26 mouse cellular contexts compared by ENCODE assay signal in genomic region chr1:190165511-190165910, GRCm38 (mm10). TPM values are rescaled to one million over a fixed set of nuclear protein-coding genes. Genes with fewer than 3 reads are reported as not detected.
DNase-seq lines count a peak whose midpoint lies in the region; ATAC-seq and TF ChIP-seq lines count a peak whose summit lies in the region.
"Had no signal": no experiment of that assay in that cellular context is flagged by ENCODE, and none has a peak within 500 bp of the region (broad histone marks: within the 10 kb centered on the region; RNA-seq: fewer than 3 reads in every experiment).

No protein-coding gene starts in this region.

- H3K4me1 ChIP-seq in forebrain, embryonic 12.5 days: peaks cover 35% of the 10 kb centered on the region
- peaks cover 34% of the 10 kb centered on the region for H3K4me1 ChIP-seq in forebrain, embryonic 13.5 days
- H3K4me1 ChIP-seq in hindbrain, embryonic 15.5 days (replicated peaks): peaks cover 34% of the 10 kb centered on the region
- H3K4me1 ChIP-seq in hindbrain, postnatal 0 days (ENCODE audit: insufficient read depth, low read length): peaks cover 6% of the 10 kb centered on the region; the same call in 1 of the 2 replicates
- H3K4me1 ChIP-seq in neural tube, embryonic 12.5 days: peaks cover 20% of the 10 kb centered on the region

- intact Hi-C loops in left cerebral cortex, postnatal 25 days (cut with DNase I): no loop called here

- no peak overlapping the region for H3K9ac ChIP-seq in forebrain, embryonic 12.5 days
- H3K9ac ChIP-seq in forebrain, embryonic 13.5 days: no peak overlapping the region
- H3K9ac ChIP-seq in hindbrain, embryonic 15.5 days: no peak overlapping the region
- H3K9ac ChIP-seq in hindbrain, postnatal 0 days (replicated peaks; ENCODE audit: low read length): no peak overlapping the region
- H3K9ac ChIP-seq in neural tube, embryonic 12.5 days: no peak overlapping the region
- H3K9ac ChIP-seq: limb, embryonic 13.5 days; liver, embryonic 12.5 days had no signal

- DNase-seq in hindbrain, postnatal 0 days (ENCODE audit: low spot score): no peak
- DNase-seq in neural tube, embryonic 10.5 days (ENCODE audit: extremely low spot score, low spot score): no peak
- no peak for DNase-seq in left cerebral cortex, postnatal 25 days (ENCODE audit: low spot score in 2 of 2)
- DNase-seq: adrenal gland, adult 2 months; B cell, adult 2 months; cerebellum, adult 11-12 months; cerebellum, postnatal 25 days; heart, postnatal 14 days; kidney, adult 9 months; kidney, postnatal 14 days; lung, adult 18-20 months; lung, postnatal 10 days; thymus, adult 18-20 months; thymus, postnatal 36 days had no signal

- no peaks in the 10 kb centered on the region for H3K9me3 ChIP-seq in forebrain, embryonic 12.5 days
- H3K9me3 ChIP-seq in forebrain, embryonic 13.5 days (replicated peaks): no peaks in the 10 kb centered on the region
- H3K9me3 ChIP-seq in hindbrain, embryonic 15.5 days: no peaks in the 10 kb centered on the region
- H3K9me3 ChIP-seq in hindbrain, postnatal 0 days (ENCODE audit: low read length): no peaks in the 10 kb centered on the region
- H3K9me3 ChIP-seq in neural tube, embryonic 12.5 days: no peaks in the 10 kb centered on the region
- H3K9me3 ChIP-seq: limb, embryonic 13.5 days; liver, embryonic 12.5 days had no signal

- 13% methylated on average over 4 of the region's 4 CpGs for WGBS in forebrain, embryonic 12.5 days
- 20% methylated on average over 4 of the region's 4 CpGs for WGBS in forebrain, embryonic 13.5 days
- WGBS in hindbrain, embryonic 15.5 days: 28% methylated on average over 4 of the region's 4 CpGs
- WGBS in hindbrain, postnatal 0 days: 31% methylated on average over 4 of the region's 4 CpGs
- 24% methylated on average over 4 of the region's 4 CpGs for WGBS in neural tube, embryonic 12.5 days

- peaks cover 23% of the 10 kb centered on the region for H3K27me3 ChIP-seq in forebrain, embryonic 12.5 days
- peaks cover 39% of the 10 kb centered on the region; the same call in 1 of the 2 replicates for H3K27me3 ChIP-seq in forebrain, embryonic 13.5 days
- no peaks in the 10 kb centered on the region; the same call in 1 of the 2 replicates for H3K27me3 ChIP-seq in hindbrain, embryonic 15.5 days
- no peaks in the 10 kb centered on the region for H3K27me3 ChIP-seq in hindbrain, postnatal 0 days (ENCODE audit: insufficient read depth, low read length)
- H3K27me3 ChIP-seq in neural tube, embryonic 12.5 days (replicated peaks): no peaks in the 10 kb centered on the region

- no peak overlapping the region for H3K27ac ChIP-seq in forebrain, embryonic 12.5 days
- H3K27ac ChIP-seq in forebrain, embryonic 13.5 days: no peak overlapping the region
- no peak overlapping the region for H3K27ac ChIP-seq in hindbrain, embryonic 15.5 days (replicated peaks)
- no peak overlapping the region for H3K27ac ChIP-seq in hindbrain, postnatal 0 days
- H3K27ac ChIP-seq in neural tube, embryonic 12.5 days: no peak overlapping the region
- H3K27ac ChIP-seq: limb, embryonic 13.5 days; liver, embryonic 12.5 days had no signal

- H3K36me3 ChIP-seq in forebrain, embryonic 12.5 days (replicated peaks): peaks cover 9% of the 10 kb centered on the region; the same call in 1 of the 2 replicates
- peaks cover 10% of the 10 kb centered on the region for H3K36me3 ChIP-seq in forebrain, embryonic 13.5 days (ENCODE audit: poor library complexity, severe bottlenecking)
- no peaks in the 10 kb centered on the region for H3K36me3 ChIP-seq in hindbrain, embryonic 15.5 days
- no peaks in the 10 kb centered on the region for H3K36me3 ChIP-seq in hindbrain, postnatal 0 days (ENCODE audit: insufficient read depth, low read length)
- H3K36me3 ChIP-seq in neural tube, embryonic 12.5 days: peaks cover 14% of the 10 kb centered on the region
- H3K36me3 ChIP-seq: G1E; limb, embryonic 13.5 days had no signal

- TF ChIP-seq CTCF in hindbrain, postnatal 0 days (IDR thresholded peaks at IDR 0.05; ENCODE audit: low read depth): no peak

- no peak overlapping the region for H3K4me3 ChIP-seq in forebrain, embryonic 12.5 days (replicated peaks)
- no peak overlapping the region for H3K4me3 ChIP-seq in forebrain, embryonic 13.5 days
- no peak overlapping the region for H3K4me3 ChIP-seq in hindbrain, embryonic 15.5 days
- H3K4me3 ChIP-seq in hindbrain, postnatal 0 days (ENCODE audit: low read length): no peak overlapping the region
- H3K4me3 ChIP-seq in neural tube, embryonic 12.5 days: no peak overlapping the region
- H3K4me3 ChIP-seq: limb, embryonic 13.5 days; liver, embryonic 12.5 days had no signal

- 0 out of 2 replicates have a peak overlapping the region, but pooled peaks have one; percentile 15 for H3K4me2 ChIP-seq in forebrain, embryonic 12.5 days
- no peak overlapping the region for H3K4me2 ChIP-seq in forebrain, embryonic 13.5 days
- H3K4me2 ChIP-seq in hindbrain, embryonic 15.5 days: peak overlapping the region; percentile 9; the same call in 1 of the 2 replicates
- H3K4me2 ChIP-seq in hindbrain, postnatal 0 days (ENCODE audit: low read depth, low read length): no peak overlapping the region
- H3K4me2 ChIP-seq in neural tube, embryonic 12.5 days (replicated peaks): 0 out of 2 replicates have a peak overlapping the region, but pooled peaks have one; percentile 16
- H3K4me2 ChIP-seq: heart, embryonic 11.5 days; limb, embryonic 13.5 days had no signal

- ATAC-seq in forebrain, embryonic 12.5 days (ENCODE audit: low FRiP score): no peak
- no peak for ATAC-seq in forebrain, embryonic 13.5 days
- ATAC-seq in hindbrain, embryonic 15.5 days (ENCODE audit: low FRiP score, low read depth): no peak
- ATAC-seq in hindbrain, postnatal 0 days: no peak
- no peak for ATAC-seq in neural tube, embryonic 12.5 days (ENCODE audit: low FRiP score, low read depth)
- ATAC-seq: hindbrain, embryonic 16.5 days; intestine, embryonic 16.5 days; liver, embryonic 12.5 days had no signal

RNA-seq across cellular contexts. Expression of gene Prox1, which starts 5.0 kb away (rescaled TPM):
- polyA plus RNA-seq in forebrain, embryonic 12.5 days (2016; fragmentation: Nextera tagmentation; extraction: Ambion mirVana): 13.4 and 16.3 TPM in 2 replicates
- 10.9 and 12.1 TPM in 2 replicates for polyA plus RNA-seq in forebrain, embryonic 13.5 days (2015; fragmentation: Nextera tagmentation; extraction: Ambion mirVana)
- 6.2 and 6.9 TPM in 2 replicates for polyA plus RNA-seq in hindbrain, embryonic 15.5 days (2015; fragmentation: Nextera tagmentation; extraction: Ambion mirVana)
- total RNA-seq in hindbrain, postnatal 0 days (2014; rRNA removed): 8.0 and 8.4 TPM in 2 replicates
- 3.8 and 3.9 TPM in 2 replicates for polyA plus RNA-seq in hindbrain, postnatal 0 days (2015; fragmentation: Nextera tagmentation; extraction: Ambion mirVana)
- 17.7 and 18.6 TPM in 2 replicates for polyA plus RNA-seq in neural tube, embryonic 12.5 days (2016; fragmentation: Nextera tagmentation; extraction: Ambion mirVana)
- 1 to 10 TPM; 7.2 to 7.8 TPM for total RNA-seq in left cerebral cortex, postnatal 25 days (2021)
- total RNA-seq: megakaryocyte progenitor cell, adult 5-6 weeks; monocyte, adult 5-6 weeks had no signal
- polyA plus RNA-seq: G1E had no signal

Comparison
In these comparisons a context has a peak if more than half of its experiments do, and no peak if none do; other contexts are left out.
1. H3K4me2 ChIP-seq: peak in forebrain, embryonic 12.5 days (single experiment), hindbrain, embryonic 15.5 days (single experiment) and neural tube, embryonic 12.5 days (single experiment); none in forebrain, embryonic 13.5 days (single experiment) and hindbrain, postnatal 0 days (single experiment).